Comparison of ENCODE assay signal across 10 mouse cellular contexts in the genomic region with DNA sequence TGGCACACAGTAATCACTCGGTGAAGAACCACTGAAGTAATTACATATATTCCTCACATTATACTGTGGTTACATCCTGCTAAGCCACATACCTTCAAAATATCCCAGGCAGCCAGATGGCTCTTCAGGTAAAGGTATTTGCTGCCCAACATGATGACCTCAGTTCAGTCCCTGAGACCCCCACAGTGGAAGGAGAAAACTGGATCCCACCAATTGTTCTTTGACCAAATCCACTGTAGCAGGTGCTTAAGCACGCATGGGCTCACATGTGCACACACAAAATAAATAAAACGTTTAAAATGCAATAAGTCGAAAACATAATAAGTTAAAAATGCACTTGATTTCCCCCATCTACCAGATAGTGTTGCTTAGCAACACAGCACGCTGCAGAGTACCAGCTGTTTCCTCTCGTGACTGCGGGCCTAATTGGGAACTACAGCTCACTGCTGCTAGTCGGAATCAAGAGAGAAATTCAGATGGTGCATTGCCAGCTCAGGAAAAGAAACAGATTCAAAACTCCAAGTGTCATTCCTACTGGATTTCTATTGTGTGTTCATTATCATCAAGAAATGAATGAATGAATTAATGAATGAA.
DNase-seq lines count a peak whose midpoint lies in the region; ATAC-seq lines count a peak whose summit lies in the region.
"Had no signal": no experiment of that assay in that cellular context is flagged by ENCODE, and none has a peak within 500 bp of the region (broad histone marks: within the 10 kb centered on the region; RNA-seq: fewer than 3 reads in every experiment).

No protein-coding gene starts in this region.

- H3K4me1 ChIP-seq in kidney, embryonic 16.5 days (ENCODE audit: insufficient read depth, low read length), result no peaks in the 10 kb centered on the region
- H3K4me1 ChIP-seq: lung, embryonic 15.5 days had no signal

- no peaks in the 10 kb centered on the region; the same call in 1 of the 2 replicates for H3K9me3 ChIP-seq in kidney, embryonic 16.5 days (ENCODE audit: low read length)
- H3K9me3 ChIP-seq: lung, embryonic 15.5 days had no signal

- 54% methylated on average over 8 of the region's 8 CpGs for WGBS in kidney, embryonic 16.5 days

- no peak overlapping the region for H3K27ac ChIP-seq in kidney, embryonic 16.5 days (ENCODE audit: low read length)
- H3K27ac ChIP-seq: lung, embryonic 15.5 days had no signal

- H3K27me3 ChIP-seq in kidney, embryonic 16.5 days (ENCODE audit: insufficient read depth, low read length), result no peaks in the 10 kb centered on the region
- H3K27me3 ChIP-seq: lung, embryonic 15.5 days had no signal

- H3K36me3 ChIP-seq in kidney, embryonic 16.5 days (ENCODE audit: insufficient read depth, low read length), result no peaks in the 10 kb centered on the region
- H3K36me3 ChIP-seq: lung, embryonic 15.5 days had no signal

- no peak for ATAC-seq in activated CD4-positive, CD25-positive, alpha-beta regulatory T cell, adult 4 months
- ATAC-seq in kidney, embryonic 16.5 days (ENCODE audit: low FRiP score, low TSS enrichment), result no peak

- no peak overlapping the region for H3K4me2 ChIP-seq in kidney, embryonic 16.5 days (replicated peaks; ENCODE audit: low read depth, low read length)
- H3K4me2 ChIP-seq: lung, embryonic 15.5 days had no signal

- peak; percentile 54 to 56 for DNase-seq in left cerebral cortex, adult 18-20 months (ENCODE audit: low spot score in 2 of 2)
- DNase-seq in left cerebral cortex, adult 11 months (ENCODE audit: low spot score), result no peak
- DNase-seq in brain, embryonic 18.5 days (ENCODE audit: low read depth, low spot score), result peak; percentile 62
- peak; percentile 70 to 72 for DNase-seq in layer of hippocampus, adult 8-10 months (ENCODE audit: low spot score in 2 of 2)
- peak; percentile 61 to 68 for DNase-seq in right cerebral cortex, postnatal 36 days (ENCODE audit: low spot score in 2 of 2)
- no peak for DNase-seq in ovary, postnatal 14 days (ENCODE audit: low spot score)
- DNase-seq: cerebellum, postnatal 36 days had no signal

- H3K4me3 ChIP-seq in kidney, embryonic 16.5 days (ENCODE audit: low read length), result no peak overlapping the region
- H3K4me3 ChIP-seq: lung, embryonic 15.5 days had no signal

- no peak overlapping the region for H3K9ac ChIP-seq in kidney, embryonic 16.5 days (replicated peaks; ENCODE audit: low read length)
- H3K9ac ChIP-seq: lung, embryonic 15.5 days had no signal

Comparison
In these comparisons a context has a peak if more than half of its experiments do, and no peak if none do; other contexts are left out.
1. DNase-seq: peak in left cerebral cortex, adult 18-20 months (2 of 2), brain, embryonic 18.5 days (single experiment), layer of hippocampus, adult 8-10 months (2 of 2) and right cerebral cortex, postnatal 36 days (2 of 2); none in left cerebral cortex, adult 11 months (single experiment) and ovary, postnatal 14 days (single experiment).